Mouse (Mus musculus) stomach, embryonic 16.5 days (tissue): Measurements from ENCODE around the gene Gm39115. TPM values are rescaled to one million over a fixed set of nuclear protein-coding genes. Genes with fewer than 3 reads are reported as not detected.
A peak's percentile ranks its signal among the peaks of the same experiment; 100 is the strongest.

ENCODE experiments used
- ATAC-seq: fragments of 200-750 bp; cut with Nextera tagmentation; 2 replicates; pipeline ENCODE4 v1.8.0; 2017; ENCODE audit warnings: moderate number of reproducible peaks, moderate TSS enrichment; ENCODE audit not compliant: insufficient read depth, low FRiP score
- H3K27ac ChIP-seq: fragments of 300-500 bp; sonication (generic); 2 replicates; pipeline ENCODE4 v1.5.1; 2014; ENCODE audit warnings: low read length
- H3K27me3 ChIP-seq: fragments of 300-500 bp; sonication (generic); 2 replicates; pipeline ENCODE4 v1.6.1; 2014; ENCODE audit warnings: low read length, control low read depth, mixed read lengths; ENCODE audit not compliant: control insufficient read depth, insufficient read depth
- H3K36me3 ChIP-seq: fragments of 300-500 bp; sonication (generic); 2 replicates; pipeline ENCODE4 v1.6.1; 2014; ENCODE audit warnings: low read length; ENCODE audit not compliant: control insufficient read depth, insufficient read depth
- H3K4me1 ChIP-seq: fragments of 300-500 bp; sonication (generic); 2 replicates; pipeline ENCODE4 v1.6.1; 2014; ENCODE audit warnings: low read length, control low read depth, mixed read lengths; ENCODE audit not compliant: control insufficient read depth, insufficient read depth
- H3K4me2 ChIP-seq: fragments of 300-500 bp; sonication (generic); 2 replicates; pipeline ENCODE4 v1.6.1; 2014; ENCODE audit warnings: low read depth, low read length, mixed read lengths
- H3K4me3 ChIP-seq: fragments of 300-500 bp; sonication (generic); replicated peaks from 2 replicates; pipeline ENCODE4 v1.5.1; 2014; ENCODE audit warnings: mild to moderate bottlenecking, low read length
- H3K9ac ChIP-seq: fragments of 300-500 bp; sonication (generic); 2 replicates; pipeline ENCODE4 v1.6.1; 2014; ENCODE audit warnings: low read length
- H3K9me3 ChIP-seq: fragments of 300-500 bp; sonication (generic); replicated peaks from 2 replicates; pipeline ENCODE4 v1.6.1; 2016; ENCODE audit warnings: low read length, control low read depth; ENCODE audit not compliant: control insufficient read depth
- WGBS: fragments of 180-500 bp; shearing (Covaris S2); extraction: QIAGEN DNeasy Blood & Tissue Kit; methylation state at CpG from one replicate; pipeline ENCODE4 v1.1.7; 2014; 5-methylcytosine and 5-hydroxymethylcytosine counted together
- polyA plus RNA-seq: library from polyadenylated mRNA; unstranded; fragments of >200 nt; fragmentation: Nextera tagmentation; extraction: Ambion mirVana; gene quantifications from 2 replicates; pipeline ENCODE4 v1.2.1, GENCODE M21; 2015

The Gm39115 gene
- polyA plus RNA-seq, 1 experiment from 2014 or later = not detected

- Histone ChIP-seq H3K27me3 (no peaks in the 10 kb centered on the region), H3K4me1 (no peaks in the 10 kb centered on the region), H3K4me2 (no peak overlapping the region), H3K4me3 (no peak overlapping the region), H3K27ac (no peak overlapping the region), H3K9ac (no peak overlapping the region), H3K9me3 (no peaks in the 10 kb centered on the region), H3K36me3 (no peaks in the 10 kb centered on the region)
- WGBS = 15% methylated on average over 5 of the region's 5 CpGs
- no peak for ATAC-seq
Measured at GRCm38 (mm10) chr7:142119632-142120031, 16.2 kb downstream of the Gm39115 start.

- H3K36me3 ChIP-seq = no peaks in the 10 kb centered on the region
- no peaks in the 10 kb centered on the region for H3K4me1 ChIP-seq
- no peaks in the 10 kb centered on the region for H3K27me3 ChIP-seq
- no peaks in the 10 kb centered on the region for H3K9me3 ChIP-seq
- no peak overlapping the region for H3K9ac ChIP-seq
- H3K4me3 ChIP-seq = no peak overlapping the region
- no peak overlapping the region for H3K4me2 ChIP-seq
- no peak overlapping the region for H3K27ac ChIP-seq
- 49% methylated on average over 5 of the region's 5 CpGs for WGBS
- no peak for ATAC-seq
Measured at GRCm38 (mm10) chr7:142104747-142105146, 31.1 kb downstream of the Gm39115 start.

GRCm38 (mm10) chr7:142097776-142098175, 38.1 kb downstream of the Gm39115 start:
- peaks cover 32% of the 10 kb centered on the region for H3K27me3 ChIP-seq
- no peak overlapping the region for H3K4me3 ChIP-seq
- 9% methylated on average over 9 of the region's 9 CpGs for WGBS
- H3K9me3 ChIP-seq = no peaks in the 10 kb centered on the region
- ATAC-seq = peak; percentile 66; the same call in 1 of the 2 replicates
- H3K4me1 ChIP-seq = peaks cover 16% of the 10 kb centered on the region
- H3K27ac ChIP-seq = no peak overlapping the region
- H3K4me2 ChIP-seq = no peak overlapping the region
- no peak overlapping the region for H3K9ac ChIP-seq
- H3K36me3 ChIP-seq = no peaks in the 10 kb centered on the region

GRCm38 (mm10) chr7:142096701-142097100, 39.1 kb downstream of the Gm39115 start:
- Histone ChIP-seq H3K27ac (no peak overlapping the region), H3K27me3 (peaks cover 32% of the 10 kb centered on the region), H3K36me3 (no peaks in the 10 kb centered on the region), H3K9ac (no peak overlapping the region), H3K4me3 (no peak overlapping the region), H3K4me2 (no peak overlapping the region), H3K4me1 (peaks cover 16% of the 10 kb centered on the region), H3K9me3 (no peaks in the 10 kb centered on the region)
- 71% methylated on average over 4 of the region's 4 CpGs for WGBS
- ATAC-seq = no peak

GRCm38 (mm10) chr7:142095183-142095931, 40.5 kb downstream of the Gm39115 start, which contains the start of gene Dusp8:
Gene Dusp8 (minus strand): TSS chr7:142095843.
- ATAC-seq = peak; percentile 90
- Histone ChIP-seq H3K4me3 (peak within 1 kb of the TSS; percentile 76), H3K4me1 (peaks cover 16% of the 10 kb centered on the region), H3K27me3 (peaks cover 32% of the 10 kb centered on the region), H3K9me3 (no peaks in the 10 kb centered on the region), H3K36me3 (no peaks in the 10 kb centered on the region), H3K4me2 (peak within 1 kb of the TSS; percentile 93), H3K9ac (peak within 1 kb of the TSS; percentile 87), H3K27ac (peak within 1 kb of the TSS; percentile 44; the same call in 1 of the 2 replicates)
- WGBS = under 1% methylated on average over 63 of the region's 63 CpGs

GRCm38 (mm10) chr7:142094301-142095143, 41.3 kb downstream of the Gm39115 start:
- Histone ChIP-seq H3K36me3 (no peaks in the 10 kb centered on the region), H3K27ac (peak overlapping the region; percentile 44; the same call in 1 of the 2 replicates), H3K9ac (peak overlapping the region; percentile 87), H3K4me2 (peak overlapping the region; percentile 93), H3K4me1 (peaks cover 16% of the 10 kb centered on the region), H3K4me3 (peak overlapping the region; percentile 76), H3K27me3 (peaks cover 32% of the 10 kb centered on the region), H3K9me3 (no peaks in the 10 kb centered on the region)
- WGBS = 1% methylated on average over 80 of the region's 89 CpGs
- ATAC-seq = peak; percentile 48

GRCm38 (mm10) chr7:142093696-142094240, 42.1 kb downstream of the Gm39115 start:
- H3K27ac ChIP-seq = no peak overlapping the region
- peaks cover 32% of the 10 kb centered on the region for H3K27me3 ChIP-seq
- no peak for ATAC-seq
- peaks cover 20% of the 10 kb centered on the region for H3K4me1 ChIP-seq
- H3K4me3 ChIP-seq = peak overlapping the region; percentile 76
- WGBS = 32% methylated on average over 6 of the region's 6 CpGs
- no peaks in the 10 kb centered on the region for H3K9me3 ChIP-seq
- no peaks in the 10 kb centered on the region for H3K36me3 ChIP-seq
- peak overlapping the region; percentile 93 for H3K4me2 ChIP-seq
- H3K9ac ChIP-seq = peak overlapping the region; percentile 87

GRCm38 (mm10) chr7:142092991-142093390, 42.8 kb downstream of the Gm39115 start:
- Histone ChIP-seq H3K36me3 (no peaks in the 10 kb centered on the region), H3K9ac (no peak overlapping the region), H3K4me3 (peak overlapping the region; percentile 76; the same call in 1 of the 2 replicates), H3K27ac (no peak overlapping the region), H3K4me1 (peaks cover 26% of the 10 kb centered on the region), H3K27me3 (peaks cover 32% of the 10 kb centered on the region), H3K4me2 (no peak overlapping the region), H3K9me3 (no peaks in the 10 kb centered on the region)
- WGBS = 55% methylated on average over 1 of the region's 1 CpGs
- ATAC-seq = no peak
